9 mouse cellular contexts compared by ENCODE assay signal in the genomic region with DNA sequence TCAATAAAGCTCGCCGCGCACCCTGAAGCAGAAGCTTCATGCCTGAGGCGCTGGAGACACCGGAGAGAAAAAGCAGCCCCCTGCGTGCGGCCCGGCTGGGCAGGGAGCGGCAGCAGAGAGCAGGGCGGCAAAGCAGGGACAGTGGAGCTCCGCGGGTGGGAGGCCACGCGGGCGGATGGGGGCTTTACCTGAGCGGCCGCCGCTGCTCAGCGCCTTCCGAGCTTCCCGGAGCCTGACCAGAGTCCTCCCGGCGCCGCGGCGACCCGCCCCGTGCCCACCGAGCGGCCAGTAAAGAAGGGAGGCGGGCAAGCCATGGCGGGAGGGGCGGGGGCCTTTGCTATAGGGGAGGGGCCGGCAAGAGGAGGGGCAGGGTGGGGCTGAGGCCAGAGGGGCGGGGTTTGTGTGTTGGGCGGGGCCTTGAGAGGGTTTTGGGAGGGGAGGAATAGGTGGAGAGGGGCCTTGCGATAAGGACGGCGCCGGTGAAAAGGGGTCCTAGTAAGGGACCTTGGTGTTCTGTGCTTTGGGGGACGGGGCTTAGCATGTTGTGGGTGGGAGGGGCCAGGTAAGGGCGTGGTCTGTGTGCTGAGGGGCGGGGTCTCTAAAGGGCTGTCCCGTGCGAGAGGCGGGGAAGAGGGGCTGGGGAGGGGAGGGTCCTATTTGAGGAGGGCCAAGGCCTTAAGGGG. TPM values are rescaled to one million over a fixed set of nuclear protein-coding genes. Genes with fewer than 3 reads are reported as not detected.
A peak's percentile ranks its signal among the peaks of the same experiment; 100 is the strongest.
DNase-seq lines count a peak whose midpoint lies in the region; ATAC-seq and TF ChIP-seq lines count a peak whose summit lies in the region.
"Had no signal": no experiment of that assay in that cellular context is flagged by ENCODE, and none has a peak within 500 bp of the region (broad histone marks: within the 10 kb centered on the region; RNA-seq: fewer than 3 reads in every experiment).

TSS of gene Lrrc3 (minus strand) at position 326 of the 683 bp plus-strand sequence.

- TF ChIP-seq EP300 in heart, adult 2 months (IDR thresholded peaks at IDR 0.05; ENCODE audit: insufficient read depth, low read depth, low read length), result no peak

- intact Hi-C loops in heart, adult 2 months (cut with DNase I), result no loop called here
- intact Hi-C loops in heart, postnatal 25 days (cut with DNase I), result no loop called here

- under 1% methylated on average over 41 of the region's 46 CpGs for WGBS in heart, adult 2 months
- WGBS in heart, embryonic 13.5 days, result under 1% methylated on average over 42 of the region's 46 CpGs
- under 1% methylated on average over 38 of the region's 46 CpGs for WGBS in kidney, embryonic 16.5 days
- under 1% methylated on average over 44 of the region's 46 CpGs for WGBS in liver, embryonic 13.5 days (ENCODE audit: insufficient replicate concordance)

- peak; percentile 38 to 46 for DNase-seq in heart, adult 2 months
- DNase-seq in heart, postnatal 25 days (ENCODE audit: low spot score), result no peak
- peak; percentile 84 for DNase-seq in embryo, embryonic 11 days
- peak; percentile 32 for DNase-seq in liver, embryonic 13.5 days
- peak; percentile 82 for DNase-seq in neural tube, embryonic 10.5 days (ENCODE audit: extremely low spot score, low spot score)
- DNase-seq in testis, postnatal 10 days (ENCODE audit: low spot score), result peak; percentile 81

- no peaks in the 10 kb centered on the region for H3K27me3 ChIP-seq in heart, adult 2 months (ENCODE audit: control insufficient read depth, insufficient read depth, low read length)
- peaks cover 26% of the 10 kb centered on the region for H3K27me3 ChIP-seq in heart, embryonic 13.5 days (replicated peaks)
- no peaks in the 10 kb centered on the region for H3K27me3 ChIP-seq in kidney, embryonic 16.5 days (ENCODE audit: insufficient read depth, low read length)
- peaks cover 28% of the 10 kb centered on the region for H3K27me3 ChIP-seq in liver, embryonic 13.5 days

- peak within 1 kb of the TSS; percentile 62 for H3K4me3 ChIP-seq in heart, adult 2 months
- peak within 1 kb of the TSS; percentile 66 for H3K4me3 ChIP-seq in heart, embryonic 13.5 days
- H3K4me3 ChIP-seq in kidney, embryonic 16.5 days (ENCODE audit: low read length), result peak within 1 kb of the TSS; percentile 74
- H3K4me3 ChIP-seq in liver, embryonic 13.5 days (replicated peaks), result peak within 1 kb of the TSS; percentile 60

- no peak for TF ChIP-seq POLR2A in heart, adult 2 months (IDR thresholded peaks at IDR 0.05; ENCODE audit: insufficient read depth, low read depth, low read length)

- peak; percentile 47 for TF ChIP-seq CTCF in heart, adult 2 months (IDR thresholded peaks at IDR 0.05)

- peak; percentile 32 for ATAC-seq in heart, embryonic 13.5 days (ENCODE audit: extremely low read depth, insufficient number of reproducible peaks, low FRiP score, low TSS enrichment)
- peak; percentile 83 for ATAC-seq in kidney, embryonic 16.5 days (ENCODE audit: low FRiP score, low TSS enrichment)
- ATAC-seq in liver, embryonic 13.5 days (ENCODE audit: low read depth), result peak; percentile 65

- H3K9ac ChIP-seq in heart, adult 2 months (ENCODE audit: low read depth, low read length), result peak within 1 kb of the TSS; percentile 43
- peak within 1 kb of the TSS; percentile 80 for H3K9ac ChIP-seq in heart, embryonic 13.5 days
- H3K9ac ChIP-seq in kidney, embryonic 16.5 days (replicated peaks; ENCODE audit: low read length), result peak within 1 kb of the TSS; percentile 71
- peak within 1 kb of the TSS; percentile 65 for H3K9ac ChIP-seq in liver, embryonic 13.5 days

- H3K27ac ChIP-seq in heart, adult 2 months, result no peak within 1 kb of the TSS; the same call in 1 of the 2 replicates
- no peak within 1 kb of the TSS for H3K27ac ChIP-seq in heart, embryonic 13.5 days (replicated peaks)
- H3K27ac ChIP-seq in kidney, embryonic 16.5 days (ENCODE audit: low read length), result no peak within 1 kb of the TSS
- H3K27ac ChIP-seq in liver, embryonic 13.5 days, result peak within 1 kb of the TSS; percentile 53; the same call in 1 of the 2 replicates

- H3K9me3 ChIP-seq in heart, embryonic 13.5 days, result peaks cover 3% of the 10 kb centered on the region; the same call in 1 of the 2 replicates
- H3K9me3 ChIP-seq in kidney, embryonic 16.5 days (ENCODE audit: low read length), result no peaks in the 10 kb centered on the region
- no peaks in the 10 kb centered on the region for H3K9me3 ChIP-seq in liver, embryonic 13.5 days (replicated peaks)

- peak within 1 kb of the TSS; percentile 87 for H3K4me2 ChIP-seq in heart, embryonic 13.5 days
- peak within 1 kb of the TSS; percentile 90 for H3K4me2 ChIP-seq in kidney, embryonic 16.5 days (replicated peaks; ENCODE audit: low read depth, low read length)
- peak within 1 kb of the TSS; percentile 72 for H3K4me2 ChIP-seq in liver, embryonic 13.5 days

- H3K4me1 ChIP-seq in heart, adult 2 months (ENCODE audit: control insufficient read depth, insufficient read depth, low read length), result peaks cover 1% of the 10 kb centered on the region; the same call in 1 of the 2 replicates
- H3K4me1 ChIP-seq in heart, embryonic 13.5 days, result peaks cover 10% of the 10 kb centered on the region; the same call in 1 of the 2 replicates
- peaks cover 17% of the 10 kb centered on the region; the same call in 1 of the 2 replicates for H3K4me1 ChIP-seq in kidney, embryonic 16.5 days (ENCODE audit: insufficient read depth, low read length)
- H3K4me1 ChIP-seq in liver, embryonic 13.5 days (replicated peaks), result peaks cover 17% of the 10 kb centered on the region

- H3K79me2 ChIP-seq in heart, adult 2 months (replicated peaks; ENCODE audit: control insufficient read depth, insufficient read depth, low read length), result no peaks in the 10 kb centered on the region

- H3K36me3 ChIP-seq in heart, adult 2 months (ENCODE audit: control insufficient read depth, insufficient read depth, low read length), result no peaks in the 10 kb centered on the region
- no peaks in the 10 kb centered on the region for H3K36me3 ChIP-seq in heart, embryonic 13.5 days
- H3K36me3 ChIP-seq in kidney, embryonic 16.5 days (ENCODE audit: insufficient read depth, low read length), result no peaks in the 10 kb centered on the region
- no peaks in the 10 kb centered on the region for H3K36me3 ChIP-seq in liver, embryonic 13.5 days

RNA-seq across cellular contexts. Expression of gene Lrrc3, which starts in this region (rescaled TPM):
- total RNA-seq in heart, adult 2 months (2021), result under 1 TPM; 0.57 to 0.86 TPM
- polyA plus RNA-seq in heart, adult 2 months (2012; rRNA removed), result 0.62 and 0.85 TPM in 2 replicates
- under 1 TPM; 0.65 to 0.73 TPM for total RNA-seq in heart, postnatal 25 days (2021)
- 1.8 and 2.0 TPM in 2 replicates for polyA plus RNA-seq in heart, embryonic 13.5 days (2015; fragmentation: Nextera tagmentation; extraction: Ambion mirVana)
- 4.6 and 4.9 TPM in 2 replicates for polyA plus RNA-seq in kidney, embryonic 16.5 days (2015; fragmentation: Nextera tagmentation; extraction: Ambion mirVana)
- 8.6 and 10.1 TPM in 2 replicates for polyA plus RNA-seq in liver, embryonic 13.5 days (2015; fragmentation: Nextera tagmentation; extraction: Ambion mirVana)
- total RNA-seq: CH12.LX had no signal

Comparison
In these comparisons a context has a peak if more than half of its experiments do, and no peak if none do; other contexts are left out.
1. Peak in DNase-seq, H3K4me3 ChIP-seq and H3K9ac ChIP-seq in heart, adult 2 months; RNA of the gene not detected or under 1 TPM.
2. ATAC-seq: peak in every context shown above with its lines; median percentile 83 in kidney, embryonic 16.5 days; 65 in liver, embryonic 13.5 days; 32 in heart, embryonic 13.5 days.